Comparison of ENCODE assay signal across 12 mouse cellular contexts in the genomic region with DNA sequence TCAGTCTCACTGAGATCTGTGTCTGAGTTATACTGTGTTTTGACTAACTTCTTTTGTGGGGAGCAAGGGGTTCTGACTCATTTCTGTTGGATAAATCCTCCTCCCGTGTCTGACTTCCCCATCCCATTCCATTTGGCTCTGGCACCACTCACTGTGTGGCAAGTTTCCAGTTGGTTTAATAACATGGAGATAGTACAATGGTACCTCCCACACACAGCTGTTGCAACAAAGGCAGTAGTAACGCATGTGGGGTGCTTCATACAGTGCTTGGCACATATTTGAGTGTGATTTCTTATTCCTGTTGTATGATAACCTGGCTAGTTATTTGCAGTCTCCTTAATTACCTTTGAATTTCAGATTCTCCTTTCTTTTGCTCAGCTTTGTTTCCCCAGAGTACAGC. TPM values are rescaled to one million over a fixed set of nuclear protein-coding genes. Genes with fewer than 3 reads are reported as not detected.
DNase-seq lines count a peak whose midpoint lies in the region; ATAC-seq and TF ChIP-seq lines count a peak whose summit lies in the region.
"Had no signal": no experiment of that assay in that cellular context is flagged by ENCODE, and none has a peak within 500 bp of the region (broad histone marks: within the 10 kb centered on the region; RNA-seq: fewer than 3 reads in every experiment).

No protein-coding gene starts in this region.

- in situ Hi-C loops in Patski (cut with MboI; ENCODE audit: low pct_unique_long_range_greater_than_20kb): loop anchor here (5.0 to 10.0 kb wide), 2 partner anchors 347 to 524 kb away; no protein-coding TSS in a partner anchor

- intact Hi-C loops in left cerebral cortex, postnatal 4 days (cut with DNase I): loop anchor here (5.0 kb wide), 2 partner anchors 212 to 357 kb away; no protein-coding TSS in a partner anchor

- CTCF ChIA-PET in Patski (lab: Charles Lee): no interaction called here

- no peak for TF ChIP-seq CTCF in Patski (IDR thresholded peaks at IDR 0.05)

- peak; percentile 37 for ATAC-seq in Patski

- no peaks in the 10 kb centered on the region for H3K27me3 ChIP-seq in Patski
- H3K27me3 ChIP-seq: limb, embryonic 13.5 days had no signal

- DNase-seq in left cerebral cortex, adult 11 months (ENCODE audit: low spot score): peak; percentile 10
- DNase-seq in left cerebral cortex, postnatal 4 days: no peak
- DNase-seq in 3T3-L1 (ENCODE audit: low read depth, low spot score) (peak; percentile 85), Patski (ENCODE audit: low read depth, low spot score) (peak; percentile 28)
- peak; percentile 42 to 49 for DNase-seq in layer of hippocampus, postnatal 10 days (ENCODE audit: low spot score in 2 of 2)
- DNase-seq in adrenal gland, postnatal 25 days: no peak
- no peak for DNase-seq in embryo, embryonic 11 days
- DNase-seq: cerebellum, postnatal 36 days; kidney, adult 8-10 months; lung, postnatal 4 days; thymus, adult 18-20 months had no signal

- POLR2A ChIA-PET in Patski (lab: Charles Lee): no interaction called here

RNA-seq across cellular contexts. Expression of gene Noc3l, which starts 40.2 kb away (rescaled TPM):
- total RNA-seq in left cerebral cortex, postnatal 4 days (2021): 10 to 100 TPM; 14.7 to 16.5 TPM
- 21.2 TPM for polyA plus RNA-seq in Patski (2021)
- 10 to 100 TPM; 11.7 to 14.0 TPM for total RNA-seq in layer of hippocampus, postnatal 10 days (2021)
- total RNA-seq in adrenal gland, postnatal 25 days (2021): 16.1 and 17.7 TPM in 2 replicates

RNA-seq across cellular contexts. Expression of gene Tbc1d12, which starts 57.6 kb away (rescaled TPM):
- 10 to 100 TPM; 21.3 to 23.9 TPM for total RNA-seq in left cerebral cortex, postnatal 4 days (2021)
- polyA plus RNA-seq in Patski (2021): 13.4 TPM
- 10 to 100 TPM; 18.0 to 18.9 TPM for total RNA-seq in layer of hippocampus, postnatal 10 days (2021)
- total RNA-seq in adrenal gland, postnatal 25 days (2021): 9.3 and 9.9 TPM in 2 replicates

Comparison
In these comparisons a context has a peak if more than half of its experiments do, and no peak if none do; other contexts are left out.
1. DNase-seq: peak in left cerebral cortex, adult 11 months (single experiment), 3T3-L1 (single experiment), Patski (single experiment) and layer of hippocampus, postnatal 10 days (2 of 2); none in left cerebral cortex, postnatal 4 days (single experiment), adrenal gland, postnatal 25 days (single experiment) and embryo, embryonic 11 days (single experiment).